Mouse (Mus musculus) cerebellum, adult 2 months (tissue): ENCODE measurements at regions not wholly inside any gene's neighbourhood (a gene's known extent, or its start where the extent isn't known, plus 50 kb on each side); places are given as distances from the start of the nearest gene placed in this dataset.

ENCODE experiments used
- DNase-seq, 2 experiments: peaks; one replicate each; pipeline ENCODE4 v3.0.0; 2021
- H3K27ac ChIP-seq: fragments of 200-500 bp; 2 replicates; pipeline ENCODE4 v1.5.1; 2012; ENCODE audit warnings: low read length, control low read depth, inconsistent platforms; ENCODE audit not compliant: insufficient read depth
- H3K27me3 ChIP-seq: fragments of 200-500 bp; 2 replicates; pipeline ENCODE4 v1.6.1; 2012; ENCODE audit warnings: inconsistent platforms, mild to moderate bottlenecking, low read length, moderate library complexity; ENCODE audit not compliant: control insufficient read depth, insufficient read depth
- H3K4me1 ChIP-seq: fragments of 200-500 bp; 2 replicates; pipeline ENCODE4 v1.6.1; 2011; ENCODE audit warnings: low read length; ENCODE audit not compliant: control insufficient read depth, insufficient read depth
- H3K4me3 ChIP-seq: fragments of 200-500 bp; replicated peaks from 2 replicates; pipeline ENCODE3; 2011; ENCODE audit warnings: mild to moderate bottlenecking, low read depth, low read length, control low read depth; ENCODE audit not compliant: insufficient read depth
- CTCF ChIP-seq: fragments of 200-500 bp; IDR thresholded peaks from 2 replicates; pipeline ENCODE4 v1.5.1; 2011; ENCODE audit warnings: low read depth, mild to moderate bottlenecking, control low read depth, low read length, moderate library complexity, borderline replicate concordance; ENCODE audit not compliant: insufficient read depth
- POLR2A ChIP-seq: fragments of 200-500 bp; IDR thresholded peaks from 2 replicates; pipeline ENCODE4 v1.6.1; 2011; ENCODE audit warnings: low read length, control low read depth, borderline replicate concordance; ENCODE audit not compliant: insufficient read depth
- WGBS: fragments of 180-500 bp; shearing (Covaris S2); methylation state at CpG from one replicate; pipeline ENCODE4 v1.1.7; 2018; 5-methylcytosine and 5-hydroxymethylcytosine counted together

GRCm38 (mm10) chr9:25951144-25951543, 469.8 kb downstream of the Eepd1 start:
- Histone ChIP-seq H3K27ac (no peak overlapping the region), H3K4me3 (no peak overlapping the region), H3K27me3 (no peaks in the 10 kb centered on the region), H3K4me1 (no peaks in the 10 kb centered on the region)
- WGBS: 90% methylated on average over 3 of the region's 3 CpGs
- DNase-seq: no peak
- TF ChIP-seq POLR2A: no peak
- TF ChIP-seq CTCF: no peak

DNA sequence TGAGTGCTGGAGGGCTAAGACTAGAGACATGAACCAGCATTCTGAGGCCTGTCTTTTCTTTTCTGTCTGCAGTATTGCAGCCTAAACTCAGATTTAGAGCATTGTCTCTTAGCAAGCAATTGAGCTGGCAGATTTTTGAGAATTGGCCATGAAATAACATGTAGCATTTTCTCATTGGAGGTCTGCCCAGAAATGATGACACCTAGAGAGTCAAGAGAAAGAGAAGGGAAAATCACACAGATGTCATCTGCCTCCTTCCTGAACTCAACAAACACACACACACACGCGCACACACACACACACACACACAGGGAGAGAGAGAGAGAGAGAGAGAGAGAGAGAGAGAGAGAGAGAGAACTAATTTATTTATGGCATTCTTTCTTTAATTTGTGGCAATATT, 477.7 kb downstream of the Eepd1 start:
- WGBS: 26% methylated on average over 2 of the region's 2 CpGs
- H3K27me3 ChIP-seq: no peaks in the 10 kb centered on the region
- TF ChIP-seq POLR2A (no peak), CTCF (no peak)
- no peaks in the 10 kb centered on the region for H3K4me1 ChIP-seq
- peak in 1 of 2 experiments; percentile 66 for DNase-seq
- no peak overlapping the region for H3K4me3 ChIP-seq
- H3K27ac ChIP-seq: no peak overlapping the region

DNA sequence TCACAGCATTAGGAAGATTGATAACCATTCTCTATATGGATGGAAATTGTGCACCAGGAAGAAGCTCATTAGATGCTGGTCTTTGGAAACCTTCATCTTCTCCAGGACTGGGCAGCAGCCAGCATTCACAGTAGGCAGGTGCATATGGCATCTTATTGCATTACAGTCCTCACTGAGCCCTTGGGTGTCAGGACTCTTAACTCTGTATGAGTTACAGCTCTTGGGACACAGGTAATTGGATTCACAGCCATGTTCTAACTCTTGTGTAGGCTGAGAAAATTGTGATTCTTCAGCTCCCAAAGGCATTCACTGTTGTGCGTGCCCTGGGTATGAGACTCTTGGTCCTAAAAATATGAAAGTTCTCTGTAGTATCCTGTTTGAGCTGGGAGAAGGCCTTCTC, 504.1 kb downstream of the Eepd1 start:
- Histone ChIP-seq H3K27ac (no peak overlapping the region), H3K27me3 (no peaks in the 10 kb centered on the region), H3K4me3 (no peak overlapping the region), H3K4me1 (peaks cover 2% of the 10 kb centered on the region; the same call in 1 of the 2 replicates)
- TF ChIP-seq POLR2A: no peak
- DNase-seq: no peak
- 93% methylated on average over 1 of the region's 1 CpGs for WGBS

- no peaks in the 10 kb centered on the region for H3K27me3 ChIP-seq
- peaks cover 2% of the 10 kb centered on the region; the same call in 1 of the 2 replicates for H3K4me1 ChIP-seq
- no peak for DNase-seq
- no peak overlapping the region for H3K27ac ChIP-seq
- TF ChIP-seq CTCF (no peak), POLR2A (no peak)
- 98% methylated on average over 2 of the region's 2 CpGs for WGBS
- no peak overlapping the region for H3K4me3 ChIP-seq
These were observed 504.6 kb downstream of the Eepd1 start for GRCm38 (mm10) chr9:25985920-25986319.

- Histone ChIP-seq H3K4me1 (no peaks in the 10 kb centered on the region), H3K27me3 (no peaks in the 10 kb centered on the region), H3K4me3 (no peak overlapping the region), H3K27ac (no peak overlapping the region)
- TF ChIP-seq POLR2A: no peak
- TF ChIP-seq CTCF: no peak
- no peak for DNase-seq
These were observed 520.5 kb downstream of the Eepd1 start for GRCm38 (mm10) chr9:26001821-26002220.
